Mouse (Mus musculus): Measurements from ENCODE around the gene Gcgr. TPM values are rescaled to one million over a fixed set of nuclear protein-coding genes. Genes with fewer than 3 reads are reported as not detected.

Gcgr gene
- total and polyA plus RNA-seq, 3 experiments: 0.68 to 2.1 (median 0.73) TPM

GRCm38 (mm10) chr11:120489054-120489761, 41.3 kb upstream of the Gcgr start:
- intact Hi-C loops (cut with DNase I): loop anchor here (1.0 to 2.0 kb wide), 3 partner anchors 26 to 224 kb away; partner anchors contain the start of genes Cenpx and Lrrc45
- H3K79me2 ChIP-seq (replicated peaks; ENCODE audit: control insufficient read depth, insufficient read depth, low read length): peaks cover 3% of the 10 kb centered on the region
- H3K27me3 ChIP-seq (ENCODE audit: control insufficient read depth, insufficient read depth, low read length): no peaks in the 10 kb centered on the region
- no peaks in the 10 kb centered on the region for H3K36me3 ChIP-seq (ENCODE audit: control insufficient read depth, insufficient read depth, low read length)
- TF ChIP-seq POLR2A (IDR thresholded peaks at IDR 0.05; ENCODE audit: insufficient read depth, low read depth, low read length) (peak; percentile 45; the same call in 1 of the 2 replicates), EP300 (IDR thresholded peaks at IDR 0.05; ENCODE audit: insufficient read depth, low read depth, low read length) (peak; percentile 93; the same call in 1 of the 2 replicates), CTCF (IDR thresholded peaks at IDR 0.05) (peak; percentile 97)
- WGBS: 57% methylated on average over 4 of the region's 4 CpGs
- peak overlapping the region; percentile 50 for H3K27ac ChIP-seq
- peaks cover 15% of the 10 kb centered on the region for H3K4me1 ChIP-seq (ENCODE audit: control insufficient read depth, insufficient read depth, low read length)
- no peak overlapping the region for H3K4me3 ChIP-seq
- DNase-seq: peak; percentile 54 to 69
- no peak overlapping the region for H3K9ac ChIP-seq (ENCODE audit: low read depth, low read length)

GRCm38 (mm10) chr11:120490291-120491046, 40.0 kb upstream of the Gcgr start:
- Histone ChIP-seq H3K27ac (no peak overlapping the region), H3K4me1 (ENCODE audit: control insufficient read depth, insufficient read depth, low read length) (peaks cover 15% of the 10 kb centered on the region), H3K36me3 (ENCODE audit: control insufficient read depth, insufficient read depth, low read length) (no peaks in the 10 kb centered on the region), H3K9ac (ENCODE audit: low read depth, low read length) (no peak overlapping the region), H3K79me2 (replicated peaks; ENCODE audit: control insufficient read depth, insufficient read depth, low read length) (no peaks in the 10 kb centered on the region), H3K4me3 (no peak overlapping the region), H3K27me3 (ENCODE audit: control insufficient read depth, insufficient read depth, low read length) (no peaks in the 10 kb centered on the region)
- peak in 1 of 2 experiments; percentile 34 for DNase-seq
- intact Hi-C loops (cut with DNase I): loop anchor here (5.0 kb wide), 1 partner anchor 287 kb away; no protein-coding TSS in a partner anchor
- WGBS: 34% methylated on average over 4 of the region's 4 CpGs
- no peak for TF ChIP-seq POLR2A (IDR thresholded peaks at IDR 0.05; ENCODE audit: insufficient read depth, low read depth, low read length)
- TF ChIP-seq EP300 (IDR thresholded peaks at IDR 0.05; ENCODE audit: insufficient read depth, low read depth, low read length): no peak
- TF ChIP-seq CTCF (IDR thresholded peaks at IDR 0.05): no peak

GRCm38 (mm10) chr11:120491317-120492023, 39.0 kb upstream of the Gcgr start, which contains the start of gene Slc25a10:
TSS of gene Slc25a10 (plus strand) at chr11:120491840.
- Histone ChIP-seq H3K36me3 (ENCODE audit: control insufficient read depth, insufficient read depth, low read length) (no peaks in the 10 kb centered on the region), H3K4me3 (peak within 1 kb of the TSS; percentile 97), H3K27me3 (ENCODE audit: control insufficient read depth, insufficient read depth, low read length) (no peaks in the 10 kb centered on the region), H3K4me1 (ENCODE audit: control insufficient read depth, insufficient read depth, low read length) (peaks cover 14% of the 10 kb centered on the region), H3K79me2 (replicated peaks; ENCODE audit: control insufficient read depth, insufficient read depth, low read length) (no peaks in the 10 kb centered on the region), H3K27ac (peak within 1 kb of the TSS; percentile 56), H3K9ac (ENCODE audit: low read depth, low read length) (peak within 1 kb of the TSS; percentile 89)
- TF ChIP-seq CTCF (IDR thresholded peaks at IDR 0.05) (no peak), POLR2A (IDR thresholded peaks at IDR 0.05; ENCODE audit: insufficient read depth, low read depth, low read length) (peak; percentile 39; the same call in 1 of the 2 replicates)
- peak; percentile 92 to 93 for DNase-seq
- intact Hi-C loops (cut with DNase I): loop anchor here (5.0 kb wide), 1 partner anchor 286 kb away; no protein-coding TSS in a partner anchor
- WGBS: 0% methylated on average over 35 of the region's 35 CpGs

- Histone ChIP-seq H3K9ac (ENCODE audit: low read depth, low read length) (peak overlapping the region; percentile 89), H3K4me1 (ENCODE audit: control insufficient read depth, insufficient read depth, low read length) (peaks cover 14% of the 10 kb centered on the region), H3K4me3 (peak overlapping the region; percentile 97), H3K27me3 (ENCODE audit: control insufficient read depth, insufficient read depth, low read length) (no peaks in the 10 kb centered on the region), H3K79me2 (replicated peaks; ENCODE audit: control insufficient read depth, insufficient read depth, low read length) (no peaks in the 10 kb centered on the region), H3K36me3 (ENCODE audit: control insufficient read depth, insufficient read depth, low read length) (no peaks in the 10 kb centered on the region), H3K27ac (peak overlapping the region; percentile 56)
- TF ChIP-seq EP300 (IDR thresholded peaks at IDR 0.05; ENCODE audit: insufficient read depth, low read depth, low read length): 0 out of 2 replicates have a peak, but pooled peaks have one; percentile 36
- TF ChIP-seq POLR2A (IDR thresholded peaks at IDR 0.05; ENCODE audit: insufficient read depth, low read depth, low read length): peak; percentile 33; the same call in 1 of the 2 replicates
- TF ChIP-seq CTCF (IDR thresholded peaks at IDR 0.05): peak; percentile 48
- DNase-seq: peak; percentile 50 to 57
- under 1% methylated on average over 48 of the region's 48 CpGs for WGBS
- intact Hi-C loops (cut with DNase I): loop anchor here (5.0 kb wide), 1 partner anchor 285 kb away; no protein-coding TSS in a partner anchor
Measured at GRCm38 (mm10) chr11:120492024-120492877, 38.2 kb upstream of the Gcgr start.

- Histone ChIP-seq H3K9ac (ENCODE audit: low read depth, low read length) (no peak overlapping the region), H3K27ac (no peak overlapping the region), H3K36me3 (ENCODE audit: control insufficient read depth, insufficient read depth, low read length) (no peaks in the 10 kb centered on the region), H3K79me2 (replicated peaks; ENCODE audit: control insufficient read depth, insufficient read depth, low read length) (no peaks in the 10 kb centered on the region), H3K4me3 (no peak overlapping the region), H3K27me3 (ENCODE audit: control insufficient read depth, insufficient read depth, low read length) (no peaks in the 10 kb centered on the region), H3K4me1 (ENCODE audit: control insufficient read depth, insufficient read depth, low read length) (peaks cover 14% of the 10 kb centered on the region)
- intact Hi-C loops (cut with DNase I): loop anchor here (5.0 kb wide), 1 partner anchor 284 kb away; no protein-coding TSS in a partner anchor
- no peak for DNase-seq
- WGBS: 29% methylated on average over 3 of the region's 3 CpGs
- TF ChIP-seq CTCF (IDR thresholded peaks at IDR 0.05) (no peak), POLR2A (IDR thresholded peaks at IDR 0.05; ENCODE audit: insufficient read depth, low read depth, low read length) (no peak), EP300 (IDR thresholded peaks at IDR 0.05; ENCODE audit: insufficient read depth, low read depth, low read length) (no peak)
Measured at GRCm38 (mm10) chr11:120492878-120493203, 37.7 kb upstream of the Gcgr start.

Data from heart, adult 2 months (tissue).